8 mouse cellular contexts compared by ENCODE assay signal in the genomic region with DNA sequence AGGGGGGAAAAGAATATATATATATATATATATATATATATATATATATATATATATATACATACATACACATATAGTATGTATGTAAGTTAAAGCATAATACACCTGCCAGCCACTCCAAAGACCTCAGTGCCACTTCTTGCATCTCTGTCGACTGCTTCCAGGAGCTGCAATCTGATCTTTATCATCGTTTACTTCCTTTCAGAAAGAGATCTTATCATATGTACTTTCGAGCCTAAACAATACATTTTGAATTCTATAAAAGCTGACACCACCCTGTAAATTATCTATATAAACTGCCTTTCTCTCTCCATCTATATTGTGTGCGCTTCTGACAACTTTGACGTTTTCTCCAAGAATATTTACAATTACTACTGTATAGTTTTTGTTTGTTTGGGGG. TPM values are rescaled to one million over a fixed set of nuclear protein-coding genes. Genes with fewer than 3 reads are reported as not detected.
DNase-seq lines count a peak whose midpoint lies in the region; ATAC-seq and TF ChIP-seq lines count a peak whose summit lies in the region.
"Had no signal": no experiment of that assay in that cellular context is flagged by ENCODE, and none has a peak within 500 bp of the region (broad histone marks: within the 10 kb centered on the region; RNA-seq: fewer than 3 reads in every experiment).

No protein-coding gene starts in this region.

- no peaks in the 10 kb centered on the region for H3K36me3 ChIP-seq in neural tube, embryonic 11.5 days (ENCODE audit: control insufficient read depth, insufficient read depth, low read length)
- peaks cover 22% of the 10 kb centered on the region for H3K36me3 ChIP-seq in limb, embryonic 12.5 days
- H3K36me3 ChIP-seq in stomach, embryonic 15.5 days = no peaks in the 10 kb centered on the region; the same call in 1 of the 2 replicates

- no peak for TF ChIP-seq CTCF in embryonic fibroblast, embryonic 13.5 days (IDR thresholded peaks at IDR 0.05; ENCODE audit: borderline replicate concordance, insufficient read depth, low read length)

- 49% methylated on average over 5 of the region's 5 CpGs for WGBS in neural tube, embryonic 11.5 days
- WGBS in limb, embryonic 12.5 days = 26% methylated on average over 5 of the region's 5 CpGs
- 17% methylated on average over 5 of the region's 5 CpGs for whole genome bisulfite sequencing in stomach, embryonic 15.5 days

- peak overlapping the region; percentile 61 for H3K4me2 ChIP-seq in neural tube, embryonic 11.5 days (ENCODE audit: low read depth)
- H3K4me2 ChIP-seq in limb, embryonic 12.5 days = peak overlapping the region; percentile 65
- H3K4me2 ChIP-seq in stomach, embryonic 15.5 days = peak overlapping the region; percentile 71

- H3K9ac ChIP-seq in neural tube, embryonic 11.5 days (ENCODE audit: low read length) = no peak overlapping the region
- H3K9ac ChIP-seq in limb, embryonic 12.5 days (replicated peaks) = peak overlapping the region; percentile 84
- peak overlapping the region; percentile 91; the same call in 1 of the 2 replicates for H3K9ac ChIP-seq in stomach, embryonic 15.5 days

- no peaks in the 10 kb centered on the region for H3K9me3 ChIP-seq in neural tube, embryonic 11.5 days (ENCODE audit: control insufficient read depth, low read length)
- H3K9me3 ChIP-seq in limb, embryonic 12.5 days = no peaks in the 10 kb centered on the region
- no peaks in the 10 kb centered on the region for H3K9me3 ChIP-seq in stomach, embryonic 15.5 days

- no peaks in the 10 kb centered on the region for H3K27me3 ChIP-seq in neural tube, embryonic 11.5 days (ENCODE audit: control insufficient read depth, insufficient read depth, low read length)
- H3K27me3 ChIP-seq in limb, embryonic 12.5 days = no peaks in the 10 kb centered on the region; the same call in 1 of the 2 replicates
- H3K27me3 ChIP-seq in stomach, embryonic 15.5 days (replicated peaks) = no peaks in the 10 kb centered on the region

- 0 out of 2 replicates have a peak, but pooled peaks have one; percentile 7 for ATAC-seq in neural tube, embryonic 11.5 days (ENCODE audit: insufficient read depth, low FRiP score, low TSS enrichment)
- 0 out of 2 replicates have a peak, but pooled peaks have one; percentile 0 for ATAC-seq in limb, embryonic 12.5 days (ENCODE audit: insufficient number of reproducible peaks, insufficient read depth, low FRiP score, low TSS enrichment, low read depth)
- no peak for ATAC-seq in stomach, embryonic 15.5 days (ENCODE audit: insufficient read depth, low FRiP score, low read depth)

- no peak overlapping the region for H3K27ac ChIP-seq in neural tube, embryonic 11.5 days (ENCODE audit: low read depth, low read length)
- H3K27ac ChIP-seq in embryonic fibroblast, embryonic 13.5 days (ENCODE audit: insufficient read depth, low read length) = no peak overlapping the region
- H3K27ac ChIP-seq in limb, embryonic 12.5 days = no peak overlapping the region
- H3K27ac ChIP-seq in stomach, embryonic 15.5 days = peak overlapping the region; percentile 97

- intact Hi-C loops in gastrocnemius, postnatal 36 days (cut with DNase I) = no loop called here

- H3K4me3 ChIP-seq in neural tube, embryonic 11.5 days (ENCODE audit: low read depth, low read length) = peak overlapping the region; percentile 59
- H3K4me3 ChIP-seq in embryonic fibroblast, embryonic 13.5 days (ENCODE audit: insufficient read depth, low read length) = 0 out of 2 replicates have a peak overlapping the region, but pooled peaks have one; percentile 5
- H3K4me3 ChIP-seq in limb, embryonic 12.5 days (replicated peaks) = peak overlapping the region; percentile 62
- peak overlapping the region; percentile 69 for H3K4me3 ChIP-seq in stomach, embryonic 15.5 days (replicated peaks)

- no peaks in the 10 kb centered on the region for H3K4me1 ChIP-seq in neural tube, embryonic 11.5 days (ENCODE audit: control insufficient read depth, insufficient read depth, low read length)
- no peaks in the 10 kb centered on the region for H3K4me1 ChIP-seq in embryonic fibroblast, embryonic 13.5 days (ENCODE audit: control insufficient read depth, insufficient read depth, low read length)
- no peaks in the 10 kb centered on the region for H3K4me1 ChIP-seq in limb, embryonic 12.5 days (replicated peaks)
- H3K4me1 ChIP-seq in stomach, embryonic 15.5 days = no peaks in the 10 kb centered on the region

- TF ChIP-seq POLR2A in embryonic fibroblast, embryonic 13.5 days (IDR thresholded peaks at IDR 0.05; ENCODE audit: low read depth, low read length) = no peak

- no peak for DNase-seq in neural tube, embryonic 11.5 days (ENCODE audit: low spot score)
- no peak for DNase-seq in neural tube, embryonic 10.5 days (ENCODE audit: extremely low spot score, low spot score)
- no peak for DNase-seq in cerebellum, postnatal 4 days (ENCODE audit: low spot score in 2 of 2)
- DNase-seq in gastrocnemius, postnatal 36 days = no peak

RNA-seq across cellular contexts. Expression of gene Trmo, which starts 0.7 kb away (rescaled TPM):
- 10.5 TPM in 2 replicates for polyA plus RNA-seq in neural tube, embryonic 11.5 days (2014; fragmentation: Nextera tagmentation; extraction: Ambion mirVana)
- 2.7 and 2.8 TPM in 2 replicates for polyA plus RNA-seq in embryonic fibroblast, embryonic 13.5 days (2011; ENCODE audit: insufficient read length, low read depth, missing spikeins)
- 8.8 and 9.0 TPM in 2 replicates for polyA plus RNA-seq in limb, embryonic 12.5 days (2016; fragmentation: Nextera tagmentation; extraction: Ambion mirVana)
- 10.0 and 10.3 TPM in 2 replicates for polyA plus RNA-seq in stomach, embryonic 15.5 days (2015; fragmentation: Nextera tagmentation; extraction: Ambion mirVana)
- total RNA-seq in gastrocnemius, postnatal 36 days (2021) = 1 to 10 TPM; 2.1 to 2.5 TPM

RNA-seq across cellular contexts. Expression of gene Hemgn, which starts 24.8 kb away (rescaled TPM):
- polyA plus RNA-seq in neural tube, embryonic 11.5 days (2014; fragmentation: Nextera tagmentation; extraction: Ambion mirVana) = 15.8 and 15.9 TPM in 2 replicates
- not detected in 2 replicates for polyA plus RNA-seq in embryonic fibroblast, embryonic 13.5 days (2011; ENCODE audit: insufficient read length, low read depth, missing spikeins)
- 2.6 and 2.7 TPM in 2 replicates for polyA plus RNA-seq in limb, embryonic 12.5 days (2016; fragmentation: Nextera tagmentation; extraction: Ambion mirVana)
- 13.2 and 31.5 TPM in 2 replicates for polyA plus RNA-seq in stomach, embryonic 15.5 days (2015; fragmentation: Nextera tagmentation; extraction: Ambion mirVana)
- total RNA-seq in gastrocnemius, postnatal 36 days (2021) = not detected

RNA-seq across cellular contexts. Expression of gene Foxe1, which starts 45.1 kb away (rescaled TPM):
- not detected in 2 replicates for polyA plus RNA-seq in neural tube, embryonic 11.5 days (2014; fragmentation: Nextera tagmentation; extraction: Ambion mirVana)
- not detected in 2 replicates for polyA plus RNA-seq in embryonic fibroblast, embryonic 13.5 days (2011; ENCODE audit: insufficient read length, low read depth, missing spikeins)
- not detected in 2 replicates for polyA plus RNA-seq in limb, embryonic 12.5 days (2016; fragmentation: Nextera tagmentation; extraction: Ambion mirVana)
- polyA plus RNA-seq in stomach, embryonic 15.5 days (2015; fragmentation: Nextera tagmentation; extraction: Ambion mirVana) = 0.54 and 0.71 TPM in 2 replicates
- total RNA-seq in gastrocnemius, postnatal 36 days (2021) = not detected
- total RNA-seq: neutrophil, adult 5-6 weeks had no signal

Comparison
In these comparisons a context has a peak if more than half of its experiments do, and no peak if none do; other contexts are left out.
1. H3K4me3 ChIP-seq: peak in every context shown above with its lines; median percentile 69 in stomach, embryonic 15.5 days; 62 in limb, embryonic 12.5 days; 59 in neural tube, embryonic 11.5 days; 5 in embryonic fibroblast, embryonic 13.5 days.